Mouse (Mus musculus) kidney, embryonic 16.5 days (tissue): ENCODE data around the gene Dner. TPM values are rescaled to one million over a fixed set of nuclear protein-coding genes. Genes with fewer than 3 reads are reported as not detected.
"Not testable (repeated sequence)": the region's sequence is repeated elsewhere in the genome, so short reads cannot be mapped to it uniquely, and the experiment has no call there.

Experiments
- ATAC-seq: fragments of 200-750 bp; cut with Nextera tagmentation; 2 replicates; pipeline ENCODE4 v1.8.0; 2017; ENCODE audit warnings: moderate TSS enrichment; ENCODE audit not compliant: low FRiP score, low TSS enrichment
- H3K27ac ChIP-seq: fragments of 300-500 bp; sonication (generic); 2 replicates; pipeline ENCODE4 v1.5.1; 2014; ENCODE audit warnings: low read length
- H3K27me3 ChIP-seq: fragments of 300-500 bp; sonication (generic); 2 replicates; pipeline ENCODE4 v1.6.1; 2014; ENCODE audit warnings: low read length, control low read depth, mixed read lengths; ENCODE audit not compliant: insufficient read depth
- H3K36me3 ChIP-seq: fragments of 300-500 bp; sonication (generic); 2 replicates; pipeline ENCODE4 v1.6.1; 2014; ENCODE audit warnings: low read length, control low read depth, mixed read lengths; ENCODE audit not compliant: insufficient read depth
- H3K4me1 ChIP-seq: fragments of 300-500 bp; sonication (generic); 2 replicates; pipeline ENCODE4 v1.6.1; 2014; ENCODE audit warnings: low read length, control low read depth, mixed read lengths; ENCODE audit not compliant: insufficient read depth
- H3K4me2 ChIP-seq: fragments of 300-500 bp; sonication (generic); replicated peaks from 2 replicates; pipeline ENCODE4 v1.6.1; 2014; ENCODE audit warnings: low read depth, low read length
- H3K4me3 ChIP-seq: fragments of 300-500 bp; sonication (generic); 2 replicates; pipeline ENCODE4 v1.5.1; 2014; ENCODE audit warnings: mild to moderate bottlenecking, low read length
- H3K9ac ChIP-seq: fragments of 300-500 bp; sonication (generic); replicated peaks from 2 replicates; pipeline ENCODE4 v1.6.1; 2014; ENCODE audit warnings: low read length
- H3K9me3 ChIP-seq: fragments of 300-500 bp; sonication (generic); 2 replicates; pipeline ENCODE4 v1.6.1; 2016; ENCODE audit warnings: low read length, control low read depth
- WGBS: fragments of 180-500 bp; shearing (Covaris S2); extraction: QIAGEN DNeasy Blood & Tissue Kit; methylation state at CpG from one replicate; pipeline ENCODE4 v1.1.7; 2014; 5-methylcytosine and 5-hydroxymethylcytosine counted together
- microRNA-seq: library from miRNA; unstranded; fragments of <30 nt; microRNA quantifications from one replicate; pipeline ENCODE4, GENCODE M21; 2016
- polyA plus RNA-seq: library from polyadenylated mRNA; unstranded; fragments of >200 nt; fragmentation: Nextera tagmentation; extraction: Ambion mirVana; gene quantifications from 2 replicates; pipeline ENCODE4 v1.2.1, GENCODE M21; 2015

Gene Dner
- polyA plus RNA-seq, 1 experiment from 2014 or later, result 1.4 TPM

DNA sequence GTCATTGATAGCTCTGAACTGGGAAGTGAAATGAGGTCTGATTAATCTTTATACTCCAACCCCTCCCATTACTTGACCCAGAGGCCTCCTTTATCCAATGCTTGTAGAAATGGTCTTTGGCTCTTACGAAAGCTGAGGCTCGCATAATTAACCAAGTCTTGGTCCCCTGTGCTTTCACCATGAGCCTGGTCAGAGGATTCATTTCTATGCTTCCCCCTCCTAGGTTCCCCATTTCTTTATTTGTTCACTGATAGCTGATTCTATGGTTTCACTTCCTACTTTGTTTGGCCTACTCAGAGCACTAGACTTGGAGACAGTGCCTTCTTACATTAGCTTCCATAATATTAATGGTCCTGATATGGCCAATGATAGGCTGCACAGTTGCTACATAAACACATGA lies 345.8 kb downstream of the Dner start:
- H3K9ac ChIP-seq, result no peak overlapping the region
- 96% methylated on average over 2 of the region's 2 CpGs for WGBS
- no peak overlapping the region for H3K4me3 ChIP-seq
- H3K4me2 ChIP-seq, result no peak overlapping the region
- H3K4me1 ChIP-seq, result no peaks in the 10 kb centered on the region
- H3K9me3 ChIP-seq, result no peaks in the 10 kb centered on the region
- no peak overlapping the region for H3K27ac ChIP-seq
- no peaks in the 10 kb centered on the region for H3K27me3 ChIP-seq
- no peak for ATAC-seq
- H3K36me3 ChIP-seq, result no peaks in the 10 kb centered on the region

- H3K36me3 ChIP-seq, result no peaks in the 10 kb centered on the region
- ATAC-seq, result no peak
- H3K4me3 ChIP-seq, result no peak overlapping the region
- H3K27ac ChIP-seq, result no peak overlapping the region
- H3K9ac ChIP-seq, result no peak overlapping the region
- H3K9me3 ChIP-seq, result no peaks in the 10 kb centered on the region
- H3K4me2 ChIP-seq, result no peak overlapping the region
- WGBS, result 77% methylated on average over 3 of the region's 3 CpGs
- no peaks in the 10 kb centered on the region for H3K27me3 ChIP-seq
- H3K4me1 ChIP-seq, result no peaks in the 10 kb centered on the region
Observed at GRCm38 (mm10) chr1:84347796-84348476, 348.1 kb downstream of the Dner start.

DNA sequence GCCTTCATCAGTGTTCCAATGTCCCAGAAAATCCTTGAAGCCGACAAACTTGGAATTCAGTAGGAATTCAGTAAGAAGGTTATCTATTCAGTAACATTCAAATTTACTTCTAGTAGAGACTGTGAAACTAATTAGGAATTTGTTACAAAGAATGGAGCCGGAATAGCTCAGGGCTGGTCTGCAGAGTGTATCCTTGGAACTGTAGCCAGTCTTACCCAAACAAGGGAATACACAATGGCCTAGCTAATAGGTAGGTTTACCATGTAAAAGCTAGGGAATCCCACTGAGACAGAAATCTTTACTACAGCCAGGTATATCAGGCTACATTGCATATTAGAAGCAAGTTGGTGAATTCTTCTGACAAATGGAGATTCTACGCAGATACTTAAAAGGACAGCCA lies 363.2 kb downstream of the Dner start:
- not testable (repeated sequence) for H3K27ac ChIP-seq, H3K9ac ChIP-seq, H3K27me3 ChIP-seq, H3K4me3 ChIP-seq, H3K9me3 ChIP-seq, H3K4me2 ChIP-seq, ATAC-seq, H3K4me1 ChIP-seq, H3K36me3 ChIP-seq
- WGBS, result 61% methylated on average over 3 of the region's 3 CpGs

DNA sequence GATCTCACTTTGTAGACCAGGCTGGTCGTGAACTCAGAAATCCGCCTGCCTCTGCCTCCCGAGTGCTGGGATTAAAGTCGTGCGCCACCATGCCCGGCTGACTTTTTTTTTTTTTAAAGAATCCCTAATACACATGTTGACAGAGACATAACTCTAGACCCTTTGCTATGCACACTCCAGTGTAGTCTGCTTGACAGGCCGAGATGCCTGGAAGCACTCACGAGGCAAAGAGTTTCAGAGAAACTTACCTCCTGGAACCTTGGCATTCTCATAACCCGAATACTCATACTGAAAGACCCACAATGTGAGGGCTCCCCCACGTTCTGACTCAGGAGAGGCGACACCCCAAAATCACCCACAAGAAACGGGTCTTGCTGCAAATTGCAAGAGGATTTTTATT lies 364.2 kb downstream of the Dner start:
- H3K27ac ChIP-seq, H3K4me2 ChIP-seq, H3K4me3 ChIP-seq, H3K27me3 ChIP-seq, H3K9ac ChIP-seq, H3K36me3 ChIP-seq, ATAC-seq, H3K9me3 ChIP-seq, H3K4me1 ChIP-seq: not testable (repeated sequence)
- 82% methylated on average over 12 of the region's 12 CpGs for WGBS

DNA sequence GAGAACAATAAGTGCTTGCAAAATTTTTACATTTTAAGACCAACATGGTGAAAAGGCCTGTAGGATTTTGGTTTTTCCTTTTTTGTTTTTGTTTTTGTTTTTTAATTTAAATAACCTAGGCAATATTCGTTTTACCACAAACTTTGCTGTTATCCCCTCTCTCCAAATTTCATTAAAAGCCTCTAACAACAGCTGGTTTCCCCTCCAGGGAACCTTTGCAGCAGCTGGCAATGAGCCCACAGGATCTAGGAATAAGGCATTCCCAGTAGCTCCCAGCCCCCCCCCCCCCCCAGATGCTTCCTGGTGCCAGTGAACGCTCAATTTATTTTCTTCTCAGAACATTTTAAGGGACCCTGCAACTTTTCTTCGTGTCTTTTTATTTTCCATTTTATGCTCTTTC lies 370.7 kb downstream of the Dner start:
- Histone ChIP-seq H3K4me3 (no peak overlapping the region), H3K4me1 (peaks cover 3% of the 10 kb centered on the region; the same call in 1 of the 2 replicates), H3K9me3 (no peaks in the 10 kb centered on the region), H3K27ac (no peak overlapping the region), H3K36me3 (no peaks in the 10 kb centered on the region), H3K27me3 (no peaks in the 10 kb centered on the region), H3K9ac (no peak overlapping the region), H3K4me2 (no peak overlapping the region)
- ATAC-seq, result no peak
- WGBS, result 42% methylated on average over 3 of the region's 3 CpGs

- Histone ChIP-seq H3K36me3 (no peaks in the 10 kb centered on the region), H3K27ac (no peak overlapping the region), H3K9me3 (no peaks in the 10 kb centered on the region), H3K9ac (no peak overlapping the region), H3K4me2 (no peak overlapping the region), H3K27me3 (no peaks in the 10 kb centered on the region), H3K4me3 (no peak overlapping the region), H3K4me1 (peaks cover 3% of the 10 kb centered on the region; the same call in 1 of the 2 replicates)
- WGBS, result 69% methylated on average over 4 of the region's 4 CpGs
- no peak for ATAC-seq
Observed at GRCm38 (mm10) chr1:84321327-84321726, 374.7 kb downstream of the Dner start.

Small RNA genes lying within 50 kb of the gene (microRNA-seq; reads per million reads assigned to microRNA genes)
- 3.5 reads per million, percentile 17 among the genes with 10 or more reads in this experiment for gene Mir5126

Other genes with a start within 250 kb of the Dner start
- gene Fbxo36, start 143.6 kb upstream of the Dner start, polyA plus RNA-seq, result 11.2 and 11.3 TPM in 2 replicates
- 50.3 and 62.8 TPM in 2 replicates for gene Trip12, start 144.3 kb upstream of the Dner start, polyA plus RNA-seq
- gene Slc16a14, start 238.9 kb upstream of the Dner start, polyA plus RNA-seq, result 0.19 and 0.35 TPM in 2 replicates